ENCODE assay signal across 8 mouse cellular contexts in the genomic region with DNA sequence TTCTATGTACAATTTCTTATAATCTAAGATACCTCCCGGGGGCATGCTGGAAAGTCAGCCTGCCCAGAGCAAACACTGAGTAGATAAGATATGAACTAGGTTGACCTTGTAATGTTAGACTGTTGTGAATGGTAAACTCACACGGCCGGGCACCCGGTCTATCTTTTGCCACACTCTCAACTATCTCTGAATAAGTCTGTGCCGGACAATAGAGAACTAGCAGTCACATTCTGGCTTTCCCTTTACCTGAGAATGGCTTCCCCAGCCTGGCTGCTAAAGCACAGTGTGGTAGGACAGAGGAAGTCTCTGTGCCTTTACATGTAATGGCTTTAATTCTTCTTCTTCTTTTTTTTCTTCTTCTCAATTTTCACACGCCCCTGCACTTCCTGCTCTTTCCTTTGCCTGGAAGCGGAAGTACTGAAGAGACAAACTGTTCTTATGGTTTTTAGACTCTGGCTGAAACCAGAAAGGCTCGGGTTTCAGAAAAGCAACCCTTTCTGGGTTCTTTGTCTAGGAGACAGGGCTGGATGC.
DNase-seq lines count a peak whose midpoint lies in the region; ATAC-seq lines count a peak whose summit lies in the region.
"Had no signal": no experiment of that assay in that cellular context is flagged by ENCODE, and none has a peak within 500 bp of the region (broad histone marks: within the 10 kb centered on the region; RNA-seq: fewer than 3 reads in every experiment).

No protein-coding gene starts in this region.

- H3K4me2 ChIP-seq in midbrain, embryonic 13.5 days (replicated peaks): no peak overlapping the region
- no peak overlapping the region for H3K4me2 ChIP-seq in forebrain, embryonic 16.5 days (ENCODE audit: low read length)
- H3K4me2 ChIP-seq: limb, embryonic 13.5 days had no signal

- no peak overlapping the region for H3K27ac ChIP-seq in midbrain, embryonic 13.5 days
- H3K27ac ChIP-seq in forebrain, embryonic 16.5 days (ENCODE audit: low read length): no peak overlapping the region
- H3K27ac ChIP-seq: limb, embryonic 13.5 days had no signal

- no peak overlapping the region for H3K9ac ChIP-seq in midbrain, embryonic 13.5 days (replicated peaks)
- no peak overlapping the region for H3K9ac ChIP-seq in forebrain, embryonic 16.5 days (replicated peaks; ENCODE audit: low read depth, low read length)
- H3K9ac ChIP-seq: limb, embryonic 13.5 days had no signal

- peaks cover 14% of the 10 kb centered on the region for H3K4me1 ChIP-seq in midbrain, embryonic 13.5 days (replicated peaks)
- no peaks in the 10 kb centered on the region for H3K4me1 ChIP-seq in forebrain, embryonic 16.5 days (replicated peaks; ENCODE audit: control insufficient read depth, insufficient read depth, low read length)

- peak; percentile 77 for ATAC-seq in inflammation-experienced regulatory T-cells, adult 6 months
- ATAC-seq in monocyte, adult 5-6 weeks (replicated peaks; ENCODE audit: insufficient number of reproducible peaks, low FRiP score, low TSS enrichment, poor library complexity, severe bottlenecking): 0 out of 2 replicates have a peak, but pooled peaks have one; percentile 11
- ATAC-seq in midbrain, embryonic 13.5 days: no peak
- ATAC-seq in forebrain, embryonic 16.5 days: no peak

- H3K4me3 ChIP-seq in midbrain, embryonic 13.5 days (replicated peaks): no peak overlapping the region
- H3K4me3 ChIP-seq in forebrain, embryonic 16.5 days (replicated peaks; ENCODE audit: low read length): no peak overlapping the region
- H3K4me3 ChIP-seq: limb, embryonic 13.5 days had no signal

- no peaks in the 10 kb centered on the region for H3K9me3 ChIP-seq in midbrain, embryonic 13.5 days
- H3K9me3 ChIP-seq in forebrain, embryonic 16.5 days (ENCODE audit: control insufficient read depth, low read length): no peaks in the 10 kb centered on the region
- H3K9me3 ChIP-seq: limb, embryonic 13.5 days had no signal

- 79% methylated on average over 8 of the region's 8 CpGs for WGBS in midbrain, embryonic 13.5 days
- 74% methylated on average over 8 of the region's 8 CpGs for WGBS in forebrain, embryonic 16.5 days

- H3K27me3 ChIP-seq in midbrain, embryonic 13.5 days: peaks cover 26% of the 10 kb centered on the region
- no peaks in the 10 kb centered on the region for H3K27me3 ChIP-seq in forebrain, embryonic 16.5 days (replicated peaks; ENCODE audit: control insufficient read depth, insufficient read depth, low read length)

- DNase-seq in B cell, adult 2 months: peak; percentile 60 to 62
- DNase-seq in T-cell, adult 2 months (ENCODE audit: low spot score): peak; percentile 44
- DNase-seq in cerebellum, postnatal 10 days: no peak

- no peaks in the 10 kb centered on the region for H3K36me3 ChIP-seq in midbrain, embryonic 13.5 days
- H3K36me3 ChIP-seq in forebrain, embryonic 16.5 days (ENCODE audit: control insufficient read depth, insufficient read depth): no peaks in the 10 kb centered on the region
- H3K36me3 ChIP-seq: limb, embryonic 13.5 days had no signal

Comparison
In these comparisons a context has a peak if more than half of its experiments do, and no peak if none do; other contexts are left out.
1. DNase-seq: peak in B cell, adult 2 months (2 of 2) and T-cell, adult 2 months (single experiment); none in cerebellum, postnatal 10 days (0 of 2).
2. ATAC-seq: peak in inflammation-experienced regulatory T-cells, adult 6 months (single experiment) and monocyte, adult 5-6 weeks (single experiment); none in midbrain, embryonic 13.5 days (single experiment) and forebrain, embryonic 16.5 days (single experiment).